Mouse (Mus musculus) heart, embryonic 14.5 days (tissue): Measurements from ENCODE around the gene Snap25. TPM values are rescaled to one million over a fixed set of nuclear protein-coding genes. Genes with fewer than 3 reads are reported as not detected.

ENCODE experiments used
- ATAC-seq: fragments of 200-750 bp; cut with Nextera tagmentation; 2 replicates; pipeline ENCODE4 v1.8.0; 2017; ENCODE audit warnings: low read depth, moderate TSS enrichment; ENCODE audit not compliant: insufficient number of reproducible peaks, insufficient read depth, low FRiP score
- H3K27ac ChIP-seq, 2 experiments: fragments of 200-500 bp in 1 of 2; fragments of 300-500 bp in 1 of 2; sonication (generic) in 1 of 2; replicated peaks in 1 of 2; 2 replicates each; pipeline ENCODE4 v1.5.1; 2012 to 2014; ENCODE audit warnings: low read depth in 2 of 2, low read length in 2 of 2, control low read depth in 1 of 2, mild to moderate bottlenecking in 1 of 2, mixed read lengths in 1 of 2; ENCODE audit not compliant: control insufficient read depth in 1 of 2, insufficient read depth in 1 of 2
- H3K27me3 ChIP-seq: fragments of 300-500 bp; sonication (generic); 2 replicates; pipeline ENCODE4 v1.6.1; 2014; ENCODE audit warnings: mild to moderate bottlenecking, low read length, control low read depth; ENCODE audit not compliant: control insufficient read depth, insufficient read depth
- H3K36me3 ChIP-seq: fragments of 300-500 bp; sonication (generic); 2 replicates; pipeline ENCODE4 v1.6.1; 2014; ENCODE audit warnings: mild to moderate bottlenecking, control low read depth, low read length, mixed read lengths; ENCODE audit not compliant: control insufficient read depth, insufficient read depth
- H3K4me1 ChIP-seq, 2 experiments: fragments of 200-500 bp in 1 of 2; fragments of 300-500 bp in 1 of 2; sonication (generic) in 1 of 2; 2 replicates each; pipeline ENCODE4 v1.6.1; 2012 to 2014; ENCODE audit warnings: low read length in 2 of 2, control low read depth in 1 of 2, mixed read lengths in 1 of 2; ENCODE audit not compliant: control insufficient read depth in 2 of 2, insufficient read depth in 2 of 2
- H3K4me2 ChIP-seq: fragments of 300-500 bp; sonication (generic); 2 replicates; pipeline ENCODE4 v1.6.1; 2014; ENCODE audit warnings: mild to moderate bottlenecking, low read length
- H3K4me3 ChIP-seq, 2 experiments: fragments of 200-500 bp in 1 of 2; fragments of 300-500 bp in 1 of 2; sonication (generic) in 1 of 2; 2 replicates each; pipeline ENCODE4 v1.5.1; 2012 to 2014; ENCODE audit warnings: low read length in 2 of 2, mild to moderate bottlenecking in 2 of 2, control low read depth in 1 of 2, low read depth in 1 of 2, moderate library complexity in 1 of 2; ENCODE audit not compliant: control insufficient read depth in 1 of 2, insufficient read depth in 1 of 2
- H3K9ac ChIP-seq: fragments of 300-500 bp; sonication (generic); 2 replicates; pipeline ENCODE4 v1.6.1; 2014; ENCODE audit warnings: mild to moderate bottlenecking, low read length
- H3K9me3 ChIP-seq: fragments of 300-500 bp; sonication (generic); 2 replicates; pipeline ENCODE4 v1.6.1; 2016; ENCODE audit warnings: low read length, control low read depth; ENCODE audit not compliant: control insufficient read depth
- WGBS: fragments of 180-500 bp; shearing (Covaris S2); extraction: QIAGEN DNeasy Blood & Tissue Kit; methylation state at CpG from one replicate; pipeline ENCODE4 v1.1.7; 2014; 5-methylcytosine and 5-hydroxymethylcytosine counted together
- polyA plus RNA-seq: library from polyadenylated mRNA; unstranded; fragments of >200 nt; fragmentation: Nextera tagmentation; extraction: Ambion mirVana; gene quantifications from 2 replicates; pipeline ENCODE4 v1.2.1, GENCODE M21; 2014

Gene Snap25
- polyA plus RNA-seq, 1 experiment from 2014 or later = 1.4 TPM

- WGBS = 31% methylated on average over 3 of the region's 3 CpGs
- H3K27me3 ChIP-seq = no peaks in the 10 kb centered on the region
- no peak overlapping the region for H3K4me2 ChIP-seq
- H3K4me1 ChIP-seq = no peaks in the 10 kb centered on the region
- H3K27ac ChIP-seq = no peak overlapping the region
- no peak for ATAC-seq
- H3K9ac ChIP-seq = no peak overlapping the region
- no peaks in the 10 kb centered on the region for H3K36me3 ChIP-seq
- H3K9me3 ChIP-seq = no peaks in the 10 kb centered on the region
- no peak overlapping the region for H3K4me3 ChIP-seq
Measured at GRCm38 (mm10) chr2:136753682-136754081, 40.4 kb downstream of the Snap25 start.

- Histone ChIP-seq H3K4me2 (no peak overlapping the region), H3K36me3 (no peaks in the 10 kb centered on the region), H3K27ac (no peak overlapping the region), H3K9me3 (no peaks in the 10 kb centered on the region), H3K4me3 (no peak overlapping the region), H3K9ac (no peak overlapping the region), H3K4me1 (no peaks in the 10 kb centered on the region), H3K27me3 (no peaks in the 10 kb centered on the region)
- no peak for ATAC-seq
- WGBS = 89% methylated on average over 5 of the region's 5 CpGs
Measured at GRCm38 (mm10) chr2:136758809-136759551, 45.7 kb downstream of the Snap25 start.

DNA sequence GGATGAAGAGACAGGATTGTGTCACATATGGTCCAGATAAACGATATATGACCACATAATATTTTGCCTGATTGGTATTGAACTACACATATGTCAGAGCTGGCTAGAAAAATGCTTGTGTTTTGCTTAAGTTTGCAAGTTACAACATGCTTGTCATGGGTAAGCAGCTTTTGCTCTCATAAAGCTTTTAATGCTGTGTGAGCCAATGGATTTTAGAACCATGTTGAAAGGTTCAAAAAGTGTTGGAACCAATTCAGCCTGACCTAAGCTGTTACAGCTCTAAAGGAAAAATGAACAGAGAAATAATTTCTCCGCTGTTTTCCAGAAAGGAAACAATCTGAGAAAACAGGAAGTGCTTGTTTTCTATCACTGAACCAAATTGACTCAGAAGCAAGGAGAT lies 64.9 kb downstream of the Snap25 start:
- Histone ChIP-seq H3K4me3 (no peak overlapping the region), H3K9me3 (no peaks in the 10 kb centered on the region), H3K9ac (no peak overlapping the region), H3K36me3 (no peaks in the 10 kb centered on the region), H3K4me2 (no peak overlapping the region), H3K4me1 (no peaks in the 10 kb centered on the region), H3K27me3 (no peaks in the 10 kb centered on the region), H3K27ac (no peak overlapping the region)
- no peak for ATAC-seq
- 62% methylated on average over 2 of the region's 2 CpGs for WGBS

- Histone ChIP-seq H3K9ac (no peak overlapping the region), H3K27ac (no peak overlapping the region), H3K36me3 (no peaks in the 10 kb centered on the region), H3K4me2 (no peak overlapping the region), H3K27me3 (no peaks in the 10 kb centered on the region), H3K9me3 (no peaks in the 10 kb centered on the region), H3K4me1 (no peaks in the 10 kb centered on the region), H3K4me3 (no peak overlapping the region)
- no peak for ATAC-seq
- WGBS = 79% methylated on average over 3 of the region's 3 CpGs
Measured at GRCm38 (mm10) chr2:136778674-136779073, 65.4 kb downstream of the Snap25 start.

- no peak overlapping the region for H3K27ac ChIP-seq
- no peak for ATAC-seq
- no peaks in the 10 kb centered on the region for H3K9me3 ChIP-seq
- H3K4me3 ChIP-seq = no peak overlapping the region
- no peaks in the 10 kb centered on the region for H3K27me3 ChIP-seq
- H3K36me3 ChIP-seq = no peaks in the 10 kb centered on the region
- no peak overlapping the region for H3K4me2 ChIP-seq
- no peaks in the 10 kb centered on the region for H3K4me1 ChIP-seq
- H3K9ac ChIP-seq = no peak overlapping the region
Measured at GRCm38 (mm10) chr2:136780268-136780667, 67.0 kb downstream of the Snap25 start.

- no peak for ATAC-seq
Measured at GRCm38 (mm10) chr2:136784310-136784709, 71.1 kb downstream of the Snap25 start.

GRCm38 (mm10) chr2:136788379-136788778 lies 75.1 kb downstream of the Snap25 start:
- no peaks in the 10 kb centered on the region for H3K36me3 ChIP-seq
- no peaks in the 10 kb centered on the region for H3K27me3 ChIP-seq
- H3K9ac ChIP-seq = no peak overlapping the region
- H3K9me3 ChIP-seq = no peaks in the 10 kb centered on the region
- H3K4me1 ChIP-seq = no peaks in the 10 kb centered on the region
- H3K4me2 ChIP-seq = no peak overlapping the region
- 65% methylated on average over 4 of the region's 4 CpGs for WGBS
- no peak overlapping the region for H3K27ac ChIP-seq
- no peak for ATAC-seq
- H3K4me3 ChIP-seq = no peak overlapping the region

More at GRCm38 (mm10) chr2:136784310-136784709, 71.1 kb downstream of the Snap25 start:
- Histone ChIP-seq H3K27me3 (no peaks in the 10 kb centered on the region), H3K4me3 (no peak overlapping the region), H3K9me3 (no peaks in the 10 kb centered on the region), H3K4me2 (no peak overlapping the region), H3K4me1 (no peaks in the 10 kb centered on the region), H3K9ac (no peak overlapping the region), H3K27ac (no peak overlapping the region), H3K36me3 (no peaks in the 10 kb centered on the region)
- 72% methylated on average over 4 of the region's 4 CpGs for WGBS

DNA sequence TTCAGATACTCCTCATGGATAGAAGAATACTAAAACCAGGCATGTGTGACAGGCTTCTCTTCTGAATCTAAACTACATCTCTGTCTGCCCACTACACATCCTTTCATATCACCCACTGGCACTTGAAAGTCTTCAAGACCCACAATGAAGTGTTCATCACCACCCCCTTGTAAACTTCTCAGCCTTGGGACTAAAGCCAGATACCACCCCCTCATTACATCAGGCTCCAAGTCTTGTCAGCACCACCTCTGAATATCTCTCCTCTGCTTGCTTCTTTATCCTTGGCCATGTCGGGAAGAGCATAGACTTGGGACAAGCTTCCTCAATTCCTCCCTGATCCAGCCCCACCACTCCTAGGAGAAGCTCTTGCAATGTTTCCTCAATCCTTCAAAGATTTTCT lies 83.3 kb downstream of the Snap25 start:
- Histone ChIP-seq H3K36me3 (no peaks in the 10 kb centered on the region), H3K4me3 (no peak overlapping the region), H3K4me2 (no peak overlapping the region), H3K9ac (no peak overlapping the region), H3K9me3 (no peaks in the 10 kb centered on the region), H3K4me1 (no peaks in the 10 kb centered on the region), H3K27ac (no peak overlapping the region), H3K27me3 (no peaks in the 10 kb centered on the region)
- WGBS = 41% methylated on average over 1 of the region's 1 CpGs
- ATAC-seq = no peak
